Mouse (Mus musculus) heart, adult 18-20 months (tissue): ENCODE data around the gene Ttf2. TPM values are rescaled to one million over a fixed set of nuclear protein-coding genes. Genes with fewer than 3 reads are reported as not detected.

Source experiments
- DNase-seq, 2 experiments: peaks; one replicate each; pipeline ENCODE4 v3.0.0; 2021 to 2022; ENCODE audit warnings: mixed read lengths in 1 of 2
- total RNA-seq, 2 experiments: library from RNA; stranded (reverse); gene quantifications; 2 replicates each; pipeline ENCODE4 v1.2.3; 2021

The Ttf2 gene
- total RNA-seq, 2 experiments from 2014 or later = 2.1 to 2.3 TPM

DNA sequence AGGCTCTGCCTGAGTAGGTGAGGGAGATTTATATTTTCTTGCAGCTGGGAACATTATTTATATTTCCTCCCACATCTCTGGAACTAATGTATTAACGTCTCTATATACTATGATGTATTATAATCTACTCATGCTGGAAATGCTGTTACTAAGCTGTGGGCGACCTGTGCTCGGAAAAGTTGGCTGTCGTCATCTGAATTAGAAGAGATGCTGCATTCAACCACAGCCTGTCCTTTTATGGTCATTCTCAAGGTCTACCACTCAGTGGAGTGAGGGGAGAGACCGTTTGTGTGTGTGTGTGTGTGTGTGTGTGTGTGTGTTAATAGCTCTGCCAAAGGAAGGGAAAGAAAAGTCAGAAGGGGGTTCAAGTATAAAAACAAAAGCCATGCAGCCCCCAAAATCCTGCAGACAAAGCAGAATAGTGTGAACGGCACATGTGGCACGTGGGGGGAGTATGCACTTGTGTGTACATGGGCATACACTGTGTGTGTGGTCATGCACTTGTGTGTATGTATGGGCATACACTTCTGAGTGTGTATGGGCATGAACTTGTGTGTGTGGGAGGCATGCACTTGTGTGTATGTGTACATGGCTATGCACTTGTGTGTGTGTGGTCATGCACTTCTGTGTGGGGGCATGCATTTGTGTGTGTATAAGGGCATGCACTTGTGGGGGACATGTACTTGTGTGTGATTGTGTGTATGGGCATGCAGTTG, 57.8 kb downstream of the Ttf2 start:
- no peak for DNase-seq

DNA sequence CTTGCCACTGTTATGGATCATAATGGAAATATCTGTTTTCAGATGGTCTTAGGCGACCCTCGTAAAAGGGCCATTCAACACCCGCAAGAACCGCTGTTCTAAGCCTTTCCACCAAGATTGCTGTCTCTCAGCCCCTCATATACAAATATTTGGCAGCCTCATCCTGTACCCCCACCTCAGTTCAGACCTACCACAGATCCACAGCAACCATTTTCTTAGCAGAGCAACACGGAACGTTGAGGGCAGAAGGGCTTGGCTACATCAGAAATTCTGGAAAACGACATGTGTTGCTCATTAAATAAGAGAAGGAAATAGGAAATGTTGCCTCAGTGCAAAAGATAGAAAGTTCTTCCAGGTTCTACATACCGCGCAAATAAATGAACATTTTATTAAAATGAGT, 58.4 kb downstream of the Ttf2 start:
- no peak for DNase-seq

DNA sequence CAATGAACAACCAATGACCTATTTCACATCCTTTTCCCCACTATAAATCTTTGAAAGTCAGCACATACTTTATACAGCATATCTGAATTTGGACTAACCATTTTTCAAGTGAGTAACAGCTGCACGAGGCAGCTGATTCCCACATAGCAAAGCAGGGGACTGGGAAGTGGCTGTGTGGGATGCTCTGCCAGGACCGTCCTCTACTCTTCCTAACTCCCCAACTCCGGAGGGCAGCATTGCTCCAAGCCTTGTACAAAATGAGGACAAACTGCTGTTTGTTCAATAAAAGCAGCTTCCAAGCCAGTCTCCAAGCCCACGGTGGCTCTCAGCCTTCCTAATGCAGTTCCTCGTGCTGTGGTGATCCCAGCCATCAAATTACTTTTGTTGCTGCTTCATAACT, 58.8 kb downstream of the Ttf2 start:
- no peak for DNase-seq

DNA sequence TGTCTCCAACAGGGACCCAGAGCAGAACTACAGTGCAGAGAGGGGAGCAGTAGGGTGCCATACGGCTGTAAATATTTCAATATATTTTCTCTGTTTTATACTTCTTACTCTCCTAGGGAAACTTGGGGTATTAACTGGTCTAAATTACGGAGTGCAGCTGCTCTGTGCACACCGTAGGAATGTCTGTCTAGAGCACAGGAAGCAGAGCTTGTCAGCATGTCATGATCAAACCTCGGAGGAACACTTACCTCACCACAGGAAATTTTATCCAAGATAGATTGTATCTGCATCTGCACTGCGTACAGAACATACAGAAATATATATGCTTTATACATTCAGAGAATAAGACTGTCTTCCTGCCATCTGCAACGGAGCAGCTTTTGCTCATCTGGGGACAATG, 60.9 kb downstream of the Ttf2 start:
- DNase-seq = no peak

DNA sequence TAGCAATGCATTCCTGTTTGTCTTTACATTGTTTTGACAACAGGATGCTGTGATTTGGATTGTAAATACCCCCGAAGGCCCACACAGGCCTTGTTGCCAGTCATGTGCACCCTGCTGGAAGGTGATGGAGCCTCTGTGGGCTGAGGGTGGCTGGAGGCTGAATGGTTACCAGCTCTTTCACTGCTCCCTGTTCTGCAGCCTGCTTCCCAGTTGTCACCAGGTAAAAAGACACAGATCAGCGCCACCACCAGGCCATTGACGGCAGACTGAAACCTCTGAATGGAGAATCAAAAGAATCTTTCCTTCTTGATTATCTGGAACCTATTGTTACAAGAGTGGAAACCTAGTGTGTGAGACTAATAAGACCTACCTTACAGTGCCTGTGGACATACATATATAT, 62.5 kb downstream of the Ttf2 start:
- DNase-seq = peak in 1 of 2 experiments; percentile 28

DNA sequence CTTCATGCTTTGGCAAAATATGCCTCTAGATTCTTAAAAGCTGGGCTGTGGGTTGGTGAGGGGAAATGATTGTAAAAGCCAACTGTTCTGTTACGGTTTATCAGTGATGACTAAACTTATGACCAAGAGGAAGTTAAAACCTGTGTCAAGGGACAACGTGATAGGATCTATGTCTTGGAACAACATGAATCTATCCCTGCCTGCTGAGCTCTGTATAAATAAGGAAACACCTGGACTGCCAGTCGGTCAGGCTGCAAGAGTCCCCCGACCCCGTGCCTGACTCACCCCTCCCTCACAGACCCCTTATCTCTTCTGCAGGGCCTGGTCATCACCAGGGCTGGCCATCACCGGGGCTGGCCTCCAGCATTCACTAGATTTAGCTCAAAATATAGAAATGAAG, 63.3 kb downstream of the Ttf2 start:
- DNase-seq = no peak

DNA sequence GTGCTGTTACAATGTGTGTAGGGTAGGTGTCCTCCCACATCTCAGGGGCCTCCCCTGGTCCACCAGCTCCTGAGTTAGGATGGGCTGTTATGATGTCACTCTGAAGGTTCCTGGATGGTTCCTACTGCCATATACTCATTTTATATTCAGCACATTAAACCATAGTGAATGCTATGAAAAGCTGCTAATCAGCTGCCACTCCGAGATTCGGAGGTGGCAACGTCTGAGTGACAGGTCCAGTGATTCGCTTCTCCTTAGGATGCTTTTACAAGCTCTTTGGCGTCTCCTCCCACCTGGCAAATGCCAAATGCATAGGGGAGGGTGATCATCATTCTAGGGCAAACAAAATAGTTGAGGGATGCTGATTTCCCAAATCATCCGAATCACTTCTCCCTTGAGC, 74.0 kb downstream of the Ttf2 start:
- no peak for DNase-seq

DNA sequence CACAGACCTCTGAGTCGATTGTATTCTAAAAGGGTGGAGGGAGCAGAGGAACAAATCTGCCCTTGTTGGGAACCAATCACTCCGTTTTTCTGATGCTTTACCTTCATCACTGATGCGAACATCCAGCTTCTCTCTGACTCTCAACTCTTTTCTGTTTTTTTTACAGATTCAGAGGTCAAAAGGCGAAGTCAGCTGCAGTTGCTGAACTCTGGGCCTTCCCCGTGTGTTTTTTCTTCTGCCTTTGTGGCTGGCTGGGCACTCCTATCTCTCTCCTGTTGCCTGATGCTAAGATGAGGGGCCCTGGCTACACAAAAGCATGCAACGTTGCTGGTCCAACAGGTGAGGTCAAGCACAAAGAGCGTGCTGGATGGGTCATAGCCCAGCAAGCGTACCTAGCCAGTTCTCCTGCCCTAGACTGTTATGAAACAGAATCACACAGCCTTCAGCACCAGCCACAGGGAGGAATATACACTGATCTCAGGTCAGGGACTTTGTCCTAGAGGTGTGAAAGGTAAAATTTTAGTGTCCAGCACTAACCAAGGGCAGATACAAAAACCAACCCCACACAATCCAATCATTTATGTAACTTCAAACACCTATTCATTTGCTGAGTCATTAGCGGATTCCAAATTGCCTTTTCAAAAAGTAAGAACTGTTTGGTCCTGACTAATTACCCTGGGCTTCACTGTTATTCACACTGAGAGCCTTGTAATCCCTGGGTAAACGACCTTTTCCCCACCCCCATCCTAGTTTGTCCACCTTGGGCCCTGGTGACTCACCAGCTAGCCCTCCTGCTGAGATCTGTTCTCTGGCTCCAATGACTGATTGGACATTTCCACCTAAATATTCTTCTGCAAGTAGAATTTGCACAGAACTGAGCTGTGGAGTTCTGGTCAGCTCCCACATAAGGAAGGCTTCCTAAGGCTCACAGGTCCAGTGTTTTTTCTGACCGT, 76.8 kb downstream of the Ttf2 start:
- DNase-seq = no peak

DNA sequence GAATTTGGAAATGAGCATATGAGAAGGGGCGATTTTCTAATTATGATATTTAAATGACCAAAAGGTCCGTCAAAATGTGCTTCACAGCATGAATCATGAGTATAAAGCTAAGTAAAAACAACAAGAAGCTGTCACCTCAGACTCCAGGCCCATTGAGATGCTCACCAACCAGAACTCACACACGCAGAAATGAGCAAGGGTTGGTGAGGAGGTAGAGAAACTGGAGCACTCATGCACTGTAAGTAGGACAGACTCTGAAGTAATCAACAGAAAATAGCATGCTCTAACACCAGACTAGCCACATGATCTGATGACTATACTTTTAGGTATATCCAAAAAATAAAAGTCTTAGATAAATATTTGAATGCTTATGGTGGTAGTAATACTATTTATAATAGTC, 79.1 kb downstream of the Ttf2 start:
- DNase-seq = no peak

DNA sequence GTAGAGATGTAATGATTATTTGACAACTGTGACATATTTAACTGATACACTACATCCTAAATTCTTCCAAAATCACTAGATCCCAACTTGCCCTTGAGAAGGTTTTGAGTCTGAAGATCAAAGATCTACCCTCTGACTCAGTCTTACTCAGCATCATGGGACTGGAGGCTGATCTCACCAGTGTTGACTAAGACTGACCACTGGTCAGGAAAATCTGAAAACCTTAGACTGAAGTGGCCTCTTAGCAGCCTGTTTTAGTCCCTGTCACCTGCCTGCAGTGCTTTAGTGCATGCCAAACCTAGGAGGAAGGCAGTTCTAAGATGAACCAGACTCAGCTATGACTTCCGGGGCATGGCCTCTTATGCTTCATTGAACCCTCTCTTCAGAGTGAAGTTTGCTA, 80.2 kb downstream of the Ttf2 start:
- DNase-seq = no peak

Other genes starting within 250 kb of the Ttf2 start
- under 1 TPM; 0.10 to 0.59 TPM for gene Vtcn1, start 144.2 kb downstream of the Ttf2 start, total RNA-seq
- gene Trim45, start 47.5 kb downstream of the Ttf2 start, total RNA-seq = 10 to 100 TPM; 10.5 to 12.1 TPM
- gene Cd101, start 59.9 kb upstream of the Ttf2 start, total RNA-seq = under 1 TPM; 0.10 to 0.15 TPM
- 10 to 100 TPM; 19.8 to 21.3 TPM for gene Ptgfrn, start 140.6 kb upstream of the Ttf2 start, total RNA-seq